Mouse (Mus musculus) adrenal gland, adult 8-10 months (tissue): Measurements from ENCODE around the gene Fcgr4. TPM values are rescaled to one million over a fixed set of nuclear protein-coding genes. Genes with fewer than 3 reads are reported as not detected.

ENCODE experiments used
- microRNA-seq, 2 experiments: library from miRNA; unstranded; fragments of <30 nt; microRNA quantifications; one replicate each; pipeline ENCODE4 v1.2.0; 2022
- total RNA-seq, 4 experiments: library from RNA; stranded (reverse); gene quantifications; 2 replicates each; pipeline ENCODE4 v1.2.4; 2022

The Fcgr4 gene
- total RNA-seq, 4 experiments from 2014 or later = 4.1 to 7.5 (median 6.1) TPM

Small RNA genes within 50 kb of the gene (microRNA-seq; reads per million reads assigned to microRNA genes)
- gene Gm27552 (0 reads per million in 2 experiments), gene Mir6546 (0 to 1.7 reads per million in 2 experiments)

Other genes with a start within 250 kb of the Fcgr4 start
- gene Atf6, start 151.1 kb upstream of the Fcgr4 start, total RNA-seq = 10 to 100 TPM; 39.7 to 46.8 (median 43.5) TPM
- gene Gm26620, start 133.9 kb upstream of the Fcgr4 start, total RNA-seq = 1 to 10 TPM; 1.0 to 2.7 (median 1.8) TPM
- 10 to 100 TPM; 20.7 to 34.0 (median 24.7) TPM for gene Dusp12, start 133.4 kb upstream of the Fcgr4 start, total RNA-seq
- gene Fcrlb, start 106.0 kb upstream of the Fcgr4 start, total RNA-seq = not detected
- gene Fcrla, start 91.3 kb upstream of the Fcgr4 start, total RNA-seq = under 1 TPM; 0.21 to 0.81 (median 0.59) TPM
- gene Fcgr2b, start 42.4 kb upstream of the Fcgr4 start, total RNA-seq = 10 to 100 TPM in 3 of 4 experiments, 1 to 10 TPM in 1; 6.4 to 15.5 (median 12.2) TPM
- 10 to 100 TPM; 11.4 to 29.7 (median 23.1) TPM for gene Fcgr3, start 46.0 kb downstream of the Fcgr4 start, total RNA-seq
- gene Cfap126, start 95.0 kb downstream of the Fcgr4 start, total RNA-seq = 1 to 10 TPM; 1.3 to 4.1 (median 3.1) TPM
- gene Sdhc, start 131.7 kb downstream of the Fcgr4 start, total RNA-seq = 100 to 1,000 TPM; 324 to 440 (median 382) TPM
- gene Mpz, start 131.8 kb downstream of the Fcgr4 start, total RNA-seq = 1 to 10 TPM in 2 of 4 experiments, under 1 TPM in 2; 0.43 to 1.4 (median 1.2) TPM
- 10 to 100 TPM; 55.7 to 66.0 (median 59.2) TPM for gene Pcp4l1, start 177.3 kb downstream of the Fcgr4 start, total RNA-seq
- under 1 TPM in 2 of 4 experiments, not detected in 2; 0.13 to 0.15 TPM for gene Nr1i3, start 195.1 kb downstream of the Fcgr4 start, total RNA-seq
- gene Tomm40l, start 203.6 kb downstream of the Fcgr4 start, total RNA-seq = 10 to 100 TPM; 39.1 to 49.2 (median 46.0) TPM
- gene Apoa2, start 206.1 kb downstream of the Fcgr4 start, total RNA-seq = 1 to 10 TPM; 2.0 to 6.4 (median 4.3) TPM
- 10 to 100 TPM; 21.8 to 34.4 (median 28.3) TPM for gene Fcer1g, start 215.4 kb downstream of the Fcgr4 start, total RNA-seq
- gene Adamts4, start 231.5 kb downstream of the Fcgr4 start, total RNA-seq = under 1 TPM; 0.46 to 0.80 (median 0.60) TPM
- 100 to 1,000 TPM; 609 to 713 (median 672) TPM for gene Ndufs2, start 232.5 kb downstream of the Fcgr4 start, total RNA-seq